Mouse (Mus musculus): ENCODE measurements around the gene Cbl. TPM values are rescaled to one million over a fixed set of nuclear protein-coding genes. Genes with fewer than 3 reads are reported as not detected.

Cbl gene
- polyA plus RNA-seq, 1 experiment from 2014 or later, result 18.3 TPM

GRCm38 (mm10) chr9:44144023-44144717, 89.7 kb downstream of the Cbl start:
- no peaks in the 10 kb centered on the region for H3K27me3 ChIP-seq (replicated peaks)
- no peaks in the 10 kb centered on the region for H3K9me3 ChIP-seq (replicated peaks)
- peaks cover 41% of the 10 kb centered on the region for H3K4me1 ChIP-seq (replicated peaks)
- H3K4me3 ChIP-seq, result no peak overlapping the region
- peaks cover 70% of the 10 kb centered on the region for H3K36me3 ChIP-seq
- no peak; the same call in 1 of the 2 replicates for ATAC-seq (ENCODE audit: insufficient number of reproducible peaks, low FRiP score)
- peak overlapping the region; percentile 57 for H3K27ac ChIP-seq (ENCODE audit: poor library complexity, severe bottlenecking)
- H3K9ac ChIP-seq, result no peak overlapping the region
- no peak overlapping the region for H3K4me2 ChIP-seq
- 33% methylated on average over 6 of the region's 8 CpGs for WGBS

GRCm38 (mm10) chr9:44143421-44143820, 90.4 kb downstream of the Cbl start:
- Histone ChIP-seq H3K9ac (no peak overlapping the region), H3K36me3 (peaks cover 70% of the 10 kb centered on the region), H3K27ac (ENCODE audit: poor library complexity, severe bottlenecking) (peak overlapping the region; percentile 38), H3K4me3 (no peak overlapping the region), H3K4me1 (replicated peaks) (peaks cover 49% of the 10 kb centered on the region), H3K9me3 (replicated peaks) (no peaks in the 10 kb centered on the region), H3K27me3 (replicated peaks) (no peaks in the 10 kb centered on the region), H3K4me2 (no peak overlapping the region)
- 82% methylated on average over 5 of the region's 5 CpGs for WGBS
- ATAC-seq (ENCODE audit: insufficient number of reproducible peaks, low FRiP score), result no peak

GRCm38 (mm10) chr9:44141951-44142350, 91.9 kb downstream of the Cbl start:
- peaks cover 82% of the 10 kb centered on the region for H3K36me3 ChIP-seq
- no peak overlapping the region for H3K27ac ChIP-seq (ENCODE audit: poor library complexity, severe bottlenecking)
- H3K4me2 ChIP-seq, result no peak overlapping the region
- no peaks in the 10 kb centered on the region for H3K27me3 ChIP-seq (replicated peaks)
- WGBS, result 64% methylated on average over 5 of the region's 5 CpGs
- no peaks in the 10 kb centered on the region for H3K9me3 ChIP-seq (replicated peaks)
- ATAC-seq (ENCODE audit: insufficient number of reproducible peaks, low FRiP score), result no peak
- H3K4me1 ChIP-seq (replicated peaks), result peaks cover 50% of the 10 kb centered on the region
- no peak overlapping the region for H3K4me3 ChIP-seq
- no peak overlapping the region for H3K9ac ChIP-seq

- Histone ChIP-seq H3K9me3 (replicated peaks) (no peaks in the 10 kb centered on the region), H3K4me3 (no peak overlapping the region), H3K4me2 (no peak overlapping the region), H3K27ac (ENCODE audit: poor library complexity, severe bottlenecking) (no peak overlapping the region), H3K4me1 (replicated peaks) (peaks cover 62% of the 10 kb centered on the region), H3K27me3 (replicated peaks) (no peaks in the 10 kb centered on the region), H3K9ac (no peak overlapping the region), H3K36me3 (peaks cover 63% of the 10 kb centered on the region)
- 50% methylated on average over 4 of the region's 4 CpGs for WGBS
- no peak for ATAC-seq (ENCODE audit: insufficient number of reproducible peaks, low FRiP score)
Observed at GRCm38 (mm10) chr9:44137846-44138245, 96.0 kb downstream of the Cbl start.

- Histone ChIP-seq H3K27me3 (replicated peaks) (no peaks in the 10 kb centered on the region), H3K4me2 (peak overlapping the region; percentile 89), H3K36me3 (peaks cover 45% of the 10 kb centered on the region), H3K9me3 (replicated peaks) (no peaks in the 10 kb centered on the region), H3K4me1 (replicated peaks) (peaks cover 72% of the 10 kb centered on the region), H3K27ac (ENCODE audit: poor library complexity, severe bottlenecking) (peak overlapping the region; percentile 91), H3K4me3 (peak overlapping the region; percentile 81), H3K9ac (peak overlapping the region; percentile 94)
- 17% methylated on average over 7 of the region's 7 CpGs for WGBS
- ATAC-seq (ENCODE audit: insufficient number of reproducible peaks, low FRiP score), result peak; percentile 47; the same call in 1 of the 2 replicates
Observed at GRCm38 (mm10) chr9:44135731-44136411, 98.0 kb downstream of the Cbl start.

GRCm38 (mm10) chr9:44134851-44135730, 98.8 kb downstream of the Cbl start:
- Histone ChIP-seq H3K27me3 (replicated peaks) (no peaks in the 10 kb centered on the region), H3K4me2 (peak overlapping the region; percentile 89), H3K4me1 (replicated peaks) (peaks cover 77% of the 10 kb centered on the region), H3K27ac (ENCODE audit: poor library complexity, severe bottlenecking) (peak overlapping the region; percentile 91), H3K4me3 (peak overlapping the region; percentile 81), H3K9ac (peak overlapping the region; percentile 94), H3K9me3 (replicated peaks) (no peaks in the 10 kb centered on the region), H3K36me3 (peaks cover 37% of the 10 kb centered on the region)
- 2% methylated on average over 49 of the region's 49 CpGs for WGBS
- peak; percentile 31; the same call in 1 of the 2 replicates for ATAC-seq (ENCODE audit: insufficient number of reproducible peaks, low FRiP score)

- H3K4me1 ChIP-seq (replicated peaks), result peaks cover 77% of the 10 kb centered on the region
- H3K36me3 ChIP-seq, result peaks cover 29% of the 10 kb centered on the region
- peak within 1 kb of the TSS; percentile 94 for H3K9ac ChIP-seq
- no peaks in the 10 kb centered on the region for H3K9me3 ChIP-seq (replicated peaks)
- peak within 1 kb of the TSS; percentile 91 for H3K27ac ChIP-seq (ENCODE audit: poor library complexity, severe bottlenecking)
- H3K4me3 ChIP-seq, result peak within 1 kb of the TSS; percentile 81
- H3K4me2 ChIP-seq, result peak within 1 kb of the TSS; percentile 89
- no peaks in the 10 kb centered on the region for H3K27me3 ChIP-seq (replicated peaks)
- WGBS, result under 1% methylated on average over 53 of the region's 55 CpGs
- ATAC-seq (ENCODE audit: insufficient number of reproducible peaks, low FRiP score), result peak; percentile 57
Observed at GRCm38 (mm10) chr9:44134101-44134850, 99.6 kb downstream of the Cbl start, which contains the start of gene Mcam. TSS of gene Mcam (plus strand) at chr9:44134469.

GRCm38 (mm10) chr9:44133287-44133686, 100.6 kb downstream of the Cbl start:
- Histone ChIP-seq H3K9me3 (replicated peaks) (no peaks in the 10 kb centered on the region), H3K4me3 (peak overlapping the region; percentile 81), H3K27me3 (replicated peaks) (no peaks in the 10 kb centered on the region), H3K27ac (ENCODE audit: poor library complexity, severe bottlenecking) (peak overlapping the region; percentile 91), H3K9ac (peak overlapping the region; percentile 94), H3K4me2 (peak overlapping the region; percentile 89), H3K36me3 (peaks cover 19% of the 10 kb centered on the region), H3K4me1 (replicated peaks) (peaks cover 74% of the 10 kb centered on the region)
- ATAC-seq (ENCODE audit: insufficient number of reproducible peaks, low FRiP score), result no peak
- WGBS, result 6% methylated on average over 2 of the region's 2 CpGs

- Histone ChIP-seq H3K4me3 (no peak overlapping the region), H3K4me1 (replicated peaks) (peaks cover 74% of the 10 kb centered on the region), H3K4me2 (no peak overlapping the region), H3K27me3 (replicated peaks) (no peaks in the 10 kb centered on the region), H3K36me3 (peaks cover 10% of the 10 kb centered on the region), H3K9me3 (replicated peaks) (no peaks in the 10 kb centered on the region), H3K27ac (ENCODE audit: poor library complexity, severe bottlenecking) (no peak overlapping the region), H3K9ac (no peak overlapping the region)
- no peak for ATAC-seq (ENCODE audit: insufficient number of reproducible peaks, low FRiP score)
- WGBS, result 60% methylated on average over 5 of the region's 5 CpGs
Observed at GRCm38 (mm10) chr9:44132200-44132599, 101.6 kb downstream of the Cbl start.

- Histone ChIP-seq H3K4me3 (no peak overlapping the region), H3K4me1 (replicated peaks) (peaks cover 70% of the 10 kb centered on the region), H3K36me3 (no peaks in the 10 kb centered on the region; the same call in 1 of the 2 replicates), H3K4me2 (peak overlapping the region; percentile 75), H3K27ac (ENCODE audit: poor library complexity, severe bottlenecking) (peak overlapping the region; percentile 83), H3K27me3 (replicated peaks) (no peaks in the 10 kb centered on the region), H3K9ac (no peak overlapping the region), H3K9me3 (replicated peaks) (no peaks in the 10 kb centered on the region)
- WGBS, result 38% methylated on average over 7 of the region's 7 CpGs
- ATAC-seq (ENCODE audit: insufficient number of reproducible peaks, low FRiP score), result no peak
Observed at GRCm38 (mm10) chr9:44131276-44131590, 102.6 kb downstream of the Cbl start.
